Mouse (Mus musculus) hindbrain, embryonic 10.5 days (tissue): ENCODE measurements at regions not wholly inside any gene's neighbourhood (a gene's known extent, or its start where the extent isn't known, plus 50 kb on each side); places are given as distances from the start of the nearest gene placed in this dataset.

ENCODE experiments used
- DNase-seq: peaks from one replicate; pipeline ENCODE4 v3.0.0-alpha.2; 2017; ENCODE audit warnings: low spot score
- H3K27ac ChIP-seq: fragments of 300-500 bp; sonication (generic); 2 replicates; pipeline ENCODE4 v1.5.1; 2016; ENCODE audit warnings: mild to moderate bottlenecking, moderate library complexity
- H3K27me3 ChIP-seq: fragments of 300-500 bp; sonication (generic); 2 replicates; pipeline ENCODE4 v1.6.1; 2016; ENCODE audit warnings: mild to moderate bottlenecking; ENCODE audit not compliant: poor library complexity, insufficient read depth, severe bottlenecking
- H3K36me3 ChIP-seq: fragments of 300-500 bp; sonication (generic); 2 replicates; pipeline ENCODE4 v1.6.1; 2016; ENCODE audit warnings: mild to moderate bottlenecking, moderate library complexity
- H3K4me1 ChIP-seq: fragments of 300-500 bp; sonication (generic); replicated peaks from 2 replicates; pipeline ENCODE4 v1.6.1; 2016; ENCODE audit warnings: mild to moderate bottlenecking
- H3K4me3 ChIP-seq: fragments of 300-500 bp; sonication (generic); 2 replicates; pipeline ENCODE4 v1.5.1; 2016; ENCODE audit warnings: mild to moderate bottlenecking, moderate library complexity
- H3K9me3 ChIP-seq: fragments of 300-500 bp; sonication (generic); 2 replicates; pipeline ENCODE4 v1.6.1; 2016; ENCODE audit warnings: mild to moderate bottlenecking, moderate library complexity
- WGBS: fragments of 180-500 bp; shearing (Covaris S2); methylation state at CpG from one replicate; pipeline ENCODE4 v1.1.7; 2016; 5-methylcytosine and 5-hydroxymethylcytosine counted together

DNA sequence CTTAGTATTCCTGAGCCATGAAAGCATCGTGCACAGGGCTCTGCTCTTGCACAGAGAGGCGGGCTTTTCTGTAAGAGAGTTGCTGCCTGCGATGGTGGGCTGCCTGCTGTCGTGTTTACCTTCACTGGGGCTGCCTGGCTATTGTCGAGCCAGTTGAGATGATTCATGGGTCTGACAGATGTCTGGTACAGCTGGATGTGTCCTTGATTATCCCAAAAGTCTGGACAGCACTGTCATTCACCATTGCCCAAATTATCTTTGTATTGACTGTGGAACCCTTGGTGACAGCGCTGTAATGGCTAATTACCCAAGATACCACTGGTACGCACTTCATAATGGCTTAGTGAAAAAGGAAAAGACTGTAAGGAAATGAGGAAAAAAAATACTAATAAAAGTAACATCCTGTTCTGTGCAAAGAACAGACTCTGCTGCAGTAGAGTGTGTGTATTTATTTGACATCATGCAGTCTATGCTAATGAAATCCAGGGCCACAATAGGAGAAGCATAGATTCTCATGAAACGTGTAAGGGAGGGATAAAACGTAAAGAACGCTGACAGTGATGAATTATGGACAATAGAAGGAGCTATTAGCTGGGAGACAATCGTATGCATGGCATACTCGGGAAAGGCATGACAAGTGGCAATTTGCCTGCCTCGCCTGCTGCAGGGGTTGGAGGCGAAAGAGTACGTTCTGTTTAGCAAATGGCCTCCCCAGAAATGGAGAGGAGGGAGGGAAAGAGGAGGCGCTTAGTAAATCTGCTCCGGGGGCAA is 208.2 kb upstream of the Atp5g3 start:
- Histone ChIP-seq H3K4me3 (no peak overlapping the region), H3K4me1 (peaks cover 48% of the 10 kb centered on the region), H3K27ac (peak overlapping the region; percentile 85), H3K9me3 (no peaks in the 10 kb centered on the region), H3K27me3 (no peaks in the 10 kb centered on the region), H3K36me3 (no peaks in the 10 kb centered on the region)
- peak; percentile 23 for DNase-seq
- WGBS = 51% methylated on average over 17 of the region's 17 CpGs

DNA sequence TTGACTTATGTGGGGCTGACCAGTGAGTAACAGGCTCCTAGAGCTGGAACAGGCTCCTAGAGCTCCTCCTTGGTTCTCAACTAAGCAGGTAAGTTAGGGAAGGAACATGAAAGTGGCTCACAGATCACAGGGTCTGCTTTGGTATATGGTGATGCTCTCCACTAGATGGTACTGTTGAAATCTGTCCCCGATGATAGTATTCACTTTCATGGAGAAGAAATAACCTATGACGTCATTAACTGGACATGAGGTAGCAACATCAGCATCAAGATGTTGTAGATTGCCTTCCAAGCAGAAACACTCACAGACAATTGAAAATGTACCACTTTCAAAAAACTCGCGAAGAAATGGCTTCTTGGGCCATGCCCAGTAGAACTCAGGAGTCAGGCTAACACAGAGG is 195.3 kb upstream of the Atp5g3 start:
- DNase-seq = no peak
- H3K4me3 ChIP-seq = no peak overlapping the region
- WGBS = 87% methylated on average over 4 of the region's 4 CpGs
- H3K36me3 ChIP-seq = no peaks in the 10 kb centered on the region
- no peaks in the 10 kb centered on the region for H3K27me3 ChIP-seq
- H3K4me1 ChIP-seq = no peaks in the 10 kb centered on the region
- H3K27ac ChIP-seq = no peak overlapping the region
- no peaks in the 10 kb centered on the region for H3K9me3 ChIP-seq

DNA sequence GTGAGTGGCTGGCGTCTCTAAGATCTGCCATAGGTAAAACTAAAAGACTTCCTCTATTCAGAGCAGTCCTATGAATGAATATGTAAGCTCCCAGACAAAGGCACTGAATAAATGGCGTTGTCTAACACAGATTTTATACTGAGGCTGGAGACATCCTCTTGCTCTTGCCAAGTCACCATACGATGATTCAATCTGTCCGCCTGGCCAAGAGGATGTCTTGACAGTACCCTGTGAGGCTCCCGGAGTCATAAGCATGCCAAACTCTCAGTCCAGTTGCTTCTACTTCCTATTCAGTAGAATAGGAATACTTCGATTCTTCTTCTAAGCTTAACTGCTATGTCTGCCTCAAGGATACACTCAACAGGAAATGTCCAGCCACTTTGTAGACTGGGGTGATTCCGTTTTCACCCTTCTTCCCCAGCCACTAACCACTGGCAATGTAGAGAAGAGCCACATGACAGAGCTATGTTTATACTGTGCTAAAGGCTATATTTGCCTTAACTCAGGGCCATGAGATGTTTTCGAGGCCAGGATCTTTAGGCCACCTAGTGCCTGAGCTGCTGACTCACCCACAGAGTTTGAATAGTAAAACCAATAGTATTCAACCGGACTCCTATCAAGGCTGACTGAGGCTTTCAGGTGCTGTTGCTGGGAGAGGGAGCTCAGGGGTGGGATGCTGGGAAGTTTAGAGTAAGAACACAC is 188.7 kb upstream of the Atp5g3 start:
- Histone ChIP-seq H3K27ac (no peak overlapping the region), H3K9me3 (no peaks in the 10 kb centered on the region), H3K27me3 (no peaks in the 10 kb centered on the region), H3K4me1 (no peaks in the 10 kb centered on the region), H3K4me3 (no peak overlapping the region), H3K36me3 (no peaks in the 10 kb centered on the region)
- DNase-seq = no peak
- 90% methylated on average over 9 of the region's 9 CpGs for WGBS

DNA sequence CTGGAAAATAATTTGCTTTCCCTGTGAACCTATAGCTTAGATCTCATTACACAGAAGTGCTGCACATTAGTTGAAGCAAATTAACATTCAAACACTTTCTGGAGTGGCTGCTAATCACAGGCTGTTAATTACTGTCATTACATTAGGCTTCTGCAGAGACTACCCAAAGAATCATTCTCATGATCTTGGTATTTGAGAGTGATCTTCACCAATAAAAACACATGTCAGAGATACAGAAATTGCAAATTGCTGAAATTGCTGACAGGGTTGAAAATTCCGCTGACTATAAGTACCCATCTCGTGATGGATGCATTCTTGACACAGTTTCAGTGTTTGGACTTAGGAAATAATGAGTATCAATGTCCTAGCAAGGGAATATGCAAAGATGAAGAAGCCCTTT is 185.7 kb upstream of the Atp5g3 start:
- Histone ChIP-seq H3K36me3 (no peaks in the 10 kb centered on the region), H3K4me1 (no peaks in the 10 kb centered on the region), H3K27me3 (no peaks in the 10 kb centered on the region), H3K4me3 (no peak overlapping the region), H3K27ac (no peak overlapping the region), H3K9me3 (0 out of 2 replicates have a peak, but pooled peaks cover 3% of the 10 kb centered on the region)
- no peak for DNase-seq
- WGBS = 80% methylated on average over 2 of the region's 2 CpGs

DNA sequence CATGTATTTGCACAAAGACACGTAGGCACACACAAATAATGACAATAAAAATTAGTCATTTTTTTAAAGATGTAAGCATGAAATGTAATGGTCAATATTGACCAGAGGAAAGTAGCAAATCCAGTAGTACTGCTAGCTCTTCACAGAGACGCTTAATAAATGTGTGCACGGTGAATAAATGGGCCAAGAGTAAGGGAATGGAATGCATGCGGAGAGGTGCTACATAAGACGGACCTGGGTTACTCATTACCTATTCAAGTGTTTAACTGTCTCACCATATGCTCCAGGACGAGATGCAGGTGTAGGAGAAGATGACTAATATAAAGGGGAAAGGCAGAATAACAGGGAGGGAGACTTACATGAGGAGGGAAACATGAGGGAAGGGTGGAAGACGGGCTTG is 182.4 kb upstream of the Atp5g3 start:
- WGBS = 88% methylated on average over 7 of the region's 7 CpGs
- Histone ChIP-seq H3K4me3 (no peak overlapping the region), H3K9me3 (0 out of 2 replicates have a peak, but pooled peaks cover 3% of the 10 kb centered on the region), H3K27me3 (no peaks in the 10 kb centered on the region), H3K4me1 (no peaks in the 10 kb centered on the region), H3K36me3 (no peaks in the 10 kb centered on the region), H3K27ac (no peak overlapping the region)
- no peak for DNase-seq

DNA sequence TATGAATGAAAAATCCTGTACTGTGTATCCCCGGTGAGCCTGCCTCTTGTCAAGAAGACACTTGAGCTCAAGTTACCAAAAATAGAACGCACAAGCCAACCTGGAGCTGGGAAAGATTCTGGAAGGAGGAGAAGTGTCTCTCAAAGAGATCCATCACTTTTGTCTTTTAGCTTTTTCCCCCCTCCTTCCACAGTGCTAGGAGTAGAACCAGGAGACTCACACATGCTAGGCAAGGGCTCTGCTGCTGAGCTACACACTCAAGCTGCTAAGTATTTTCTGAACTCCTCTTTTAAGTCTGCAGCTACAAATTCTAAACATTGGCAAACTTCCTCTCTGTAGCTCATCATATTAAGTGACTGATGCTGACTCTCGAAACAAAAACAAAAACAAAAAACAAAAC is 176.2 kb upstream of the Atp5g3 start:
- Histone ChIP-seq H3K27ac (no peak overlapping the region), H3K9me3 (no peaks in the 10 kb centered on the region), H3K4me1 (no peaks in the 10 kb centered on the region), H3K27me3 (no peaks in the 10 kb centered on the region), H3K4me3 (no peak overlapping the region), H3K36me3 (no peaks in the 10 kb centered on the region)
- no peak for DNase-seq
- 82% methylated on average over 3 of the region's 3 CpGs for WGBS

DNA sequence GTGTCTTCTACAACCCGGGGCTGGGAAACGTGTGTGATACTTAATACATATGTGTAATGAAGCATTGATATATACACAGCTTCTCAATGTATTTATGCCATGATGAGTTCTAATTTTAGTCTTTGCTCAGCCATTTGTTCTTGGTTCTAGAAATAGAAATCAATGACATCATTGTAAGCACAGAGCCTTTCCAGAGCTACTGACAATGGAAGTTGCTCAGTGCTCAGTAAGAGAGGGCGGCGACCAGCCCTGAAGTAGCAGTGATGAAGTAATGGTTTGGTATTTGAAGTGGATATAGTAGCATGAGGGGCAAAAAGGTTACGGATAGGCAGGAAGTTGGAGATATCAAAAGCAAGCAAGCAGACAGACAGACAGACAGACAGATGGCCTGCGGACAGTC is 173.8 kb upstream of the Atp5g3 start:
- H3K4me1 ChIP-seq = no peaks in the 10 kb centered on the region
- H3K27me3 ChIP-seq = no peaks in the 10 kb centered on the region
- no peak overlapping the region for H3K4me3 ChIP-seq
- no peaks in the 10 kb centered on the region for H3K9me3 ChIP-seq
- 91% methylated on average over 6 of the region's 6 CpGs for WGBS
- no peaks in the 10 kb centered on the region for H3K36me3 ChIP-seq
- no peak for DNase-seq
- no peak overlapping the region for H3K27ac ChIP-seq

DNA sequence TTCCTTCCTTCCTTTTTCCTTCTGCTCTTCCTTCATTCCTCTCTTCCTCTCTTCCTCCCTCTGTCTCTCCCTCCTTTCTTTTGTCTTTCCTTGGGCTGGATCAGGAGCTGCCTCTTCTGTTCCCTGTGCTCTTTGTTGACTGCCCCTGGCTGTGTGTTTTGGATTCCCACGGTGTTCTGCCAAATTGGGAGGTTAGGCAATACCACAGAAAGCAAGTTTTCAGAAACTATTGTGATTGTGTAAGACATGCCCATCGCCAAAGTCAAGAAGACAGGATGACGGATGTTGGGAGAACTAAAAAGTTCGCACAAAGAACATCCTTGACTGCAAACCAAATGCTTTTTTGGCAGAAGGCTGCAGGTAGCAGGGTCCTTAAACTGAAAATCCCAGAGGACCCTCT is 165.6 kb upstream of the Atp5g3 start:
- Histone ChIP-seq H3K27me3 (no peaks in the 10 kb centered on the region; the same call in 1 of the 2 replicates), H3K9me3 (no peaks in the 10 kb centered on the region), H3K27ac (no peak overlapping the region), H3K4me1 (peaks cover 15% of the 10 kb centered on the region), H3K4me3 (no peak overlapping the region), H3K36me3 (no peaks in the 10 kb centered on the region)
- WGBS = 62% methylated on average over 4 of the region's 4 CpGs
- DNase-seq = no peak

DNA sequence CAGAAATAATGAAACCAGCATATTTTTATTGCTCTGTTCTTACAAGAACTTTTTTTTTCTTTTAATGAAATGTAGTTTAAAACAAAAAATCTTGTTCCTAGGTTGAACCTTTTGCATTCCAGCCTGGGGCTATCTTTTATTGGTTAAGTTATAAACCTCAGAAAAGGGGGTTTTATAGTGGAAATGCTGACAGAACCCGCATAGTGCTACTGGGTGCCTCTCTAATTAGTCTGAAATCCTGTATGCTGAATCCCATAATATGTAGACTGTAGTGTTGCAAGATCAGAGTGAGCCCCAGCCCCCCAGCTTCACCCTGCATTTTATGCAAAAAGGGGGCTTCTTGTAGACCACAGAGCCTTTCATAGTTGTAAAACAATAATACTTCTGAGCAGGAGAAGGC is 164.4 kb upstream of the Atp5g3 start:
- Histone ChIP-seq H3K9me3 (no peaks in the 10 kb centered on the region), H3K27me3 (no peaks in the 10 kb centered on the region; the same call in 1 of the 2 replicates), H3K4me3 (no peak overlapping the region), H3K4me1 (peaks cover 15% of the 10 kb centered on the region), H3K27ac (no peak overlapping the region), H3K36me3 (no peaks in the 10 kb centered on the region)
- WGBS = 90% methylated on average over 1 of the region's 1 CpGs
- no peak for DNase-seq

DNA sequence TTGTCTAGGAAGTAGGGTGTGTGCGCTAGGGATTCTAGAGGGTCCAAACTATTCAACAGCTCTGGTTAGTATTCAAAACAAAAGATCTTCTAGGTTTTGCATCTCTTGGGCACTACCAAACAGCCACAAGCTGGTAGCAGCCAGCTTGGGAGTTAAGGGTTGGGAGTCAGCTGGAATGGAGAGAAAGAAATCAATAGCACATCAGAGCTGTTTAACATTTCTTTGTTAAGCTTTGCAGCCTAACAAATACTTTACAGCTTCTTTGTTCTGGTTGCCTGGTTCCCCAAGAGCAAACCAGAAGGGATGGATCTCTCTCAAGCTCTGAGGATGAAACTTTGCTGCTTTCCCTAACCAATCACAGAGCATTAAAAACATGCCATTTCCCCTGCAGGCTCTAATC is 162.3 kb upstream of the Atp5g3 start:
- Histone ChIP-seq H3K36me3 (no peaks in the 10 kb centered on the region), H3K27ac (no peak overlapping the region; the same call in 1 of the 2 replicates), H3K4me3 (no peak overlapping the region), H3K27me3 (no peaks in the 10 kb centered on the region; the same call in 1 of the 2 replicates), H3K9me3 (no peaks in the 10 kb centered on the region), H3K4me1 (peaks cover 15% of the 10 kb centered on the region)
- DNase-seq = no peak
- 88% methylated on average over 1 of the region's 1 CpGs for WGBS

DNA sequence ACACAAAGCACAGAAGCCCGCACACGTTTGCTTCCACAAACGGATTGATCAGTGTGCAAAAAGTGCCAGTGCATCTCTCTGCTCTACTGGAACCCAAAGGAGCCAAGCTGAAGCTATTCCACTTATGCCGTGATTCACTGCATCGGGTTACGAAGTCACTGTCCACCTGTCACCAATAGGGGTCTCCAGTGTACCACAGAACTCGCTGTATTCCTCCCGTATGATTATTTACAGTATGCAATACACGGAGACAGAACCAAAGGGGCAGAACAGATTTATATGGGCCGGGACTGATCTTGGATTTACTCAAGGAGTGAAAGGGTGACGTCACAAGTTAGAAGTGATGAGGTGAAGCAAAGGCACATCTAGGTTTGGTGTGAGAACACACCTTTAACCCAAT is 155.5 kb upstream of the Atp5g3 start:
- H3K27ac ChIP-seq = no peak overlapping the region
- no peak overlapping the region for H3K4me3 ChIP-seq
- H3K4me1 ChIP-seq = 0 out of 2 replicates have a peak, but pooled peaks cover 3% of the 10 kb centered on the region
- no peaks in the 10 kb centered on the region for H3K36me3 ChIP-seq
- H3K27me3 ChIP-seq = peaks cover 18% of the 10 kb centered on the region
- WGBS = 7% methylated on average over 11 of the region's 11 CpGs
- H3K9me3 ChIP-seq = no peaks in the 10 kb centered on the region
- DNase-seq = peak; percentile 69

DNA sequence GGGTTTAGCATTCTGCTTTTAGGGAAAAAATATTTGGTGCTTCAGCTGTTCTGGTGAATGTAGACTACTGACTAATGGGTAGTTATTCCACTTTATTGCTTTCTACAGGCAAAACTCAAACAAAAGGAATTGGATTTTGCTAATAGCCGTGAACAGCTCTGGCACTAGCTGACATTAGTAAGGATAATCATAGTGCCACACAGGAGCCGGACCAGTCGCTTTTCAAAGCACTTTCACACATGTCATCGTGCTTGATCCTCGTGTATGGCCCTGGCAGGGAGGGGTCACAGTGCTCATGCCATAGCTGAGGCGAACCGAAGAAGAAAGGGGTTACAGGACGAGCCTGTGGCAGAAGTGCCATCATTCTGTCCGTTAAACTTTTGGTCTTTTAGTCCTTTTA is 153.2 kb upstream of the Atp5g3 start:
- WGBS = 74% methylated on average over 9 of the region's 9 CpGs
- Histone ChIP-seq H3K27ac (no peak overlapping the region; the same call in 1 of the 2 replicates), H3K36me3 (no peaks in the 10 kb centered on the region), H3K9me3 (no peaks in the 10 kb centered on the region), H3K4me3 (no peak overlapping the region), H3K4me1 (0 out of 2 replicates have a peak, but pooled peaks cover 3% of the 10 kb centered on the region), H3K27me3 (peaks cover 18% of the 10 kb centered on the region)
- no peak for DNase-seq

DNA sequence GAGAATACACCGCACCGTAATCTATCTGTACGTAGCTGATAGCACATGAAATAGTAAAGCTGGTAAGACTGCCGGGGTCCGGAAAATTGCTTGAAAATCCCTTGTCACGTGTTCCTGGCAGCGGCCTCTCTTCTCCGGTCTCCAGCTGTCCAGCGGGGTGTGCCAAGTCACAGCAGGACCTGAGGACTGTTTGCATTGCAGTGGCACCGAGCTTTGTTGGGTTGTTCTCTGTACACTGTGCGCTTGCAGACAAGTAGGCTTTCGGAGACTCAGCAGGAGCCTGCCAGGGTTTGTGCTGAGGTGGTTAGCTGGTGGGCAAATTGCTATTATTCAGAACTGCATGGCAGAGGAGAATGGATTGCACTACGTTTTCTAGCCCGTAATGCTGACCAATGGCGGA is 152.7 kb upstream of the Atp5g3 start:
- Histone ChIP-seq H3K4me3 (no peak overlapping the region), H3K9me3 (no peaks in the 10 kb centered on the region), H3K27me3 (peaks cover 18% of the 10 kb centered on the region), H3K4me1 (0 out of 2 replicates have a peak, but pooled peaks cover 3% of the 10 kb centered on the region), H3K27ac (peak overlapping the region; percentile 31; the same call in 1 of the 2 replicates), H3K36me3 (no peaks in the 10 kb centered on the region)
- peak; percentile 7 for DNase-seq
- WGBS = 67% methylated on average over 15 of the region's 15 CpGs
